Mouse (Mus musculus): ENCODE results near the gene Tnfrsf19. TPM values are rescaled to one million over a fixed set of nuclear protein-coding genes. Genes with fewer than 3 reads are reported as not detected.

Gene Tnfrsf19
- polyA plus RNA-seq, 1 experiment from 2014 or later: 29.7 TPM

DNA sequence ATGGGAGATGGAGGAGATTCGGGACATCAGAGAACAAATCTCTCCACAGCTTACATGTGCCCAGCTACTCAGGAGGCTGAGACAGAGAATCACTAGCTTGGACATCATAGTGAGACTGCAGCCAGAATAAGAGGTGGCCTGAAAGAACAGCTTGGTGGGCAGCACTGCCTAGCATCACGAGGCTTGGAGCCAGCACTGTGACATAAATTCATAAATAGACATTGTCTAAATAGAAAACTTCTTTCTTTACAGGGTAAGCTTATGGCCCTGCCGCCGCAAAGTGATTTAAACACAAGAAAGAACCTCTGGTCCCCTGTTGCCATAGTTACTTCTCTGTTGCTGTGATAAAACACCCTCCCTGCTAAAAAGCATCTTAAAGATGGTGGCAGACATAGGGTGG lies 54.1 kb downstream of the Tnfrsf19 start:
- 68% methylated on average over 4 of the region's 4 CpGs for WGBS
- Histone ChIP-seq H3K4me1 (replicated peaks; ENCODE audit: control insufficient read depth, insufficient read depth, low read length) (0 out of 2 replicates have a peak, but pooled peaks cover 4% of the 10 kb centered on the region), H3K27me3 (replicated peaks; ENCODE audit: control insufficient read depth, insufficient read depth, low read length) (no peaks in the 10 kb centered on the region), H3K4me3 (ENCODE audit: low read depth, low read length) (no peak overlapping the region), H3K9ac (ENCODE audit: low read length) (no peak overlapping the region), H3K27ac (ENCODE audit: low read depth) (no peak overlapping the region), H3K9me3 (ENCODE audit: control insufficient read depth, low read length) (no peaks in the 10 kb centered on the region), H3K36me3 (ENCODE audit: control insufficient read depth, insufficient read depth, low read length) (no peaks in the 10 kb centered on the region), H3K4me2 (ENCODE audit: low read length) (no peak overlapping the region)
- DNase-seq (ENCODE audit: low spot score) (no peak), ATAC-seq (replicated peaks; ENCODE audit: low FRiP score, low TSS enrichment, low read depth) (no peak)

DNA sequence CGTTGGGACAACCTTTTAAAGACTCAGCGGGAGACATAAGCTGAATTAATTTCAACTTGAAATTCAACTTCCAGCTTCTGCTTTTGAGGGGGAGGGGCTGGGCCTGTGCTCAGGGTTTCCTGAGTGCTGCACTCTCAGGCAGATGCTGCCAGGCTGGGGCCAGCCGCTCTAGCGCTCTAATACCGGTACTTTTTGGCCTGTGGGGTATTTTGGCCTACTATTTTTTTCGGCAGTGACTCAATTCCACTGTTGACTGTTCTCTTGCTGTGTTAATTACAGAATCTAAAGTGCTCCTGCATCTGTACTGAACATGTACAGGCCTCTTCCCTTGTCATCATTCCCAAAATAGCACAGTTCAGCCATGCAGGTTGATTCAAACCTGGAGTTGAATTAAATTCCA lies 58.1 kb downstream of the Tnfrsf19 start:
- Histone ChIP-seq H3K4me3 (ENCODE audit: low read depth, low read length) (no peak overlapping the region), H3K36me3 (ENCODE audit: control insufficient read depth, insufficient read depth, low read length) (no peaks in the 10 kb centered on the region), H3K27me3 (replicated peaks; ENCODE audit: control insufficient read depth, insufficient read depth, low read length) (no peaks in the 10 kb centered on the region), H3K27ac (ENCODE audit: low read depth) (no peak overlapping the region), H3K9ac (ENCODE audit: low read length) (no peak overlapping the region), H3K9me3 (ENCODE audit: control insufficient read depth, low read length) (no peaks in the 10 kb centered on the region), H3K4me1 (replicated peaks; ENCODE audit: control insufficient read depth, insufficient read depth, low read length) (0 out of 2 replicates have a peak, but pooled peaks cover 13% of the 10 kb centered on the region), H3K4me2 (ENCODE audit: low read length) (no peak overlapping the region)
- ATAC-seq (replicated peaks; ENCODE audit: low FRiP score, low TSS enrichment, low read depth) (no peak), DNase-seq (ENCODE audit: low spot score) (no peak)
- 38% methylated on average over 6 of the region's 6 CpGs for WGBS

DNA sequence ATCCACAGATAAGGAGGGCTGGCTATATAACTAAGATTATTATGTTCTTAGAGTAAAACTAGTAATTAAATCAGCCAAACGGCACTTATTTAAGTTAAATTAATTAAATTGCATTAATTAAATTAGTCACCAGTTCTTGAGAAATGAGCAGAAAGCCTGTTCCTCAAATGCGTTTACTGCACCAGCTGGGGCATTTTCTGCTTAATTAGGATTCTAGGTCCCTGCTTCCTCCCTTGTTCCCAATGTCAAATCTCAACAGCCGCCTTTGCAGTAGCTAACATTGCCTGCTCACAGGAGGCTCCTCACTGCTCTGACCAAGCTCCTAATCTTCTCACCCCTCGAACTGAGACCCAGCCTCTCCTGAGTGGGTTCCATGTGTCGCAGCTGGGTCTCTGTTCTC lies 59.4 kb downstream of the Tnfrsf19 start:
- H3K4me2 ChIP-seq (ENCODE audit: low read length): no peak overlapping the region
- H3K4me1 ChIP-seq (replicated peaks; ENCODE audit: control insufficient read depth, insufficient read depth, low read length): 0 out of 2 replicates have a peak, but pooled peaks cover 14% of the 10 kb centered on the region
- no peak overlapping the region for H3K27ac ChIP-seq (ENCODE audit: low read depth)
- H3K27me3 ChIP-seq (replicated peaks; ENCODE audit: control insufficient read depth, insufficient read depth, low read length): no peaks in the 10 kb centered on the region
- WGBS: 73% methylated on average over 5 of the region's 5 CpGs
- DNase-seq (ENCODE audit: low spot score): no peak
- H3K36me3 ChIP-seq (ENCODE audit: control insufficient read depth, insufficient read depth, low read length): no peaks in the 10 kb centered on the region
- no peak overlapping the region for H3K4me3 ChIP-seq (ENCODE audit: low read depth, low read length)
- H3K9me3 ChIP-seq (ENCODE audit: control insufficient read depth, low read length): no peaks in the 10 kb centered on the region
- H3K9ac ChIP-seq (ENCODE audit: low read length): no peak overlapping the region
- ATAC-seq (replicated peaks; ENCODE audit: low FRiP score, low TSS enrichment, low read depth): no peak

DNA sequence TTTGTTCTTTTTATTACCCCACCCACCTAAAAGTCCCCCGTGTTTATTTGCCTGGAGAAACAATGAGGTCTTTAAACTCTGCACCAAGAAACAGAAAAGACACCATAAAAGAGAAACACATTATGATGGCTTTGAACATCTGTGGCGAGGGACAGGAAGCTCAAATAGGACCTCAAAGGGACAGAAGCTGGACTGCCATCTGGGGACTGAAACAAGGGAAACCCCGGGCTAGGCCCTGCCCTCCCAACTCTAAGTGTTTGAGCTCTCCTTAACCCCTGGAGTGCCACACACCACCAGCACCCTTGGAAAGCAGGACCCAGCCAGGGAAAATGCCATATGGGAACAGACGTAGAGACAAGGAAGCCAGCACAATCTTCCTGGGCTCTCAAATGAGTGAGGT lies 61.2 kb downstream of the Tnfrsf19 start:
- Histone ChIP-seq H3K27ac (ENCODE audit: low read depth) (no peak overlapping the region), H3K4me1 (replicated peaks; ENCODE audit: control insufficient read depth, insufficient read depth, low read length) (0 out of 2 replicates have a peak, but pooled peaks cover 14% of the 10 kb centered on the region), H3K9ac (ENCODE audit: low read length) (no peak overlapping the region), H3K27me3 (replicated peaks; ENCODE audit: control insufficient read depth, insufficient read depth, low read length) (no peaks in the 10 kb centered on the region), H3K4me3 (ENCODE audit: low read depth, low read length) (no peak overlapping the region), H3K9me3 (ENCODE audit: control insufficient read depth, low read length) (no peaks in the 10 kb centered on the region), H3K4me2 (ENCODE audit: low read length) (no peak overlapping the region), H3K36me3 (ENCODE audit: control insufficient read depth, insufficient read depth, low read length) (no peaks in the 10 kb centered on the region)
- WGBS: 32% methylated on average over 4 of the region's 4 CpGs
- ATAC-seq (replicated peaks; ENCODE audit: low FRiP score, low TSS enrichment, low read depth) (no peak), DNase-seq (ENCODE audit: low spot score) (no peak)

DNA sequence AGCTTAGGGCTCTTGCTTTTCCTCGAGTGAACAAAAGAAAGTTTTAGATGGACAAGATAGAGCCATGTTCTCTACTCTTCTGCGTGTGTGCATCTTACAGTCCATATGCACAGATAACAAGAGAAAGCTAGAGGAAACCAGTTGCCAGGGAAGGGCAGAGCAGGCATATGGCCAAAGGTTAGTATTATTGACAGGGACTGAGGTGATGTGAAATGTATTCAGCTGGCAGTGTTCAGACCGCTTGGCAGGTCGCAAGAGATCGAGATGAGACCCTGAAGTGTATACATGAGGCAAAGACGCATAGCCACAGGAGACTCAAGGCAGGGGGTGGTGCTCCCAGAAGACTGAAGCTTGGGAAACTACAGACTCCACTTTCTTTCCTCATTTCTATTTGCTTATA lies 62.0 kb downstream of the Tnfrsf19 start:
- WGBS: 56% methylated on average over 6 of the region's 6 CpGs
- DNase-seq (ENCODE audit: low spot score) (no peak), ATAC-seq (replicated peaks; ENCODE audit: low FRiP score, low TSS enrichment, low read depth) (no peak)
- no peak overlapping the region for H3K9ac ChIP-seq (ENCODE audit: low read length)
- 0 out of 2 replicates have a peak, but pooled peaks cover 14% of the 10 kb centered on the region for H3K4me1 ChIP-seq (replicated peaks; ENCODE audit: control insufficient read depth, insufficient read depth, low read length)
- H3K27me3 ChIP-seq (replicated peaks; ENCODE audit: control insufficient read depth, insufficient read depth, low read length): no peaks in the 10 kb centered on the region
- no peak overlapping the region for H3K27ac ChIP-seq (ENCODE audit: low read depth)
- no peak overlapping the region for H3K4me2 ChIP-seq (ENCODE audit: low read length)
- no peaks in the 10 kb centered on the region for H3K36me3 ChIP-seq (ENCODE audit: control insufficient read depth, insufficient read depth, low read length)
- H3K4me3 ChIP-seq (ENCODE audit: low read depth, low read length): no peak overlapping the region
- no peaks in the 10 kb centered on the region for H3K9me3 ChIP-seq (ENCODE audit: control insufficient read depth, low read length)

DNA sequence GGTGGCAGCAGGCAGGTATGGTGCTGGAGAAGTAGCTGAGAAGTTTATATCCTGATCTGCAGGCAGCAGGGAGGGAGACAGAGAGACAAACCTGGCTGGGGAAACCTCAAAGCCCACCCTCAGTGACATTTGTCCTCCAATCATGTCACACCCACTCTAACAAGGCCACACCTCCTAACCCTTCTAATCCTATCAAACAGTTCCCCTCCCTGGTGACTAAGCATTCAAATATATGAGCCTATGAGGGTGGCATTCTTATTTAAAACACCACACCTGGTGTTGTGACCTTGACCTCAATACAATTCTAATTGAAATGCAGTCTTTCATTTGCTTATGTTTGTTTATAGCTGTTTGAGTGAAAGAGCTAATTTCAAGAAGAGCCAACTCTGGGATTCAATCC lies 64.2 kb downstream of the Tnfrsf19 start:
- no peak overlapping the region for H3K4me2 ChIP-seq (ENCODE audit: low read length)
- H3K27ac ChIP-seq (ENCODE audit: low read depth): no peak overlapping the region
- DNase-seq (ENCODE audit: low spot score): no peak
- no peaks in the 10 kb centered on the region for H3K27me3 ChIP-seq (replicated peaks; ENCODE audit: control insufficient read depth, insufficient read depth, low read length)
- no peak overlapping the region for H3K4me3 ChIP-seq (ENCODE audit: low read depth, low read length)
- no peak overlapping the region for H3K9ac ChIP-seq (ENCODE audit: low read length)
- H3K36me3 ChIP-seq (ENCODE audit: control insufficient read depth, insufficient read depth, low read length): no peaks in the 10 kb centered on the region
- 0 out of 2 replicates have a peak, but pooled peaks cover 14% of the 10 kb centered on the region for H3K4me1 ChIP-seq (replicated peaks; ENCODE audit: control insufficient read depth, insufficient read depth, low read length)
- ATAC-seq (replicated peaks; ENCODE audit: low FRiP score, low TSS enrichment, low read depth): no peak
- H3K9me3 ChIP-seq (ENCODE audit: control insufficient read depth, low read length): no peaks in the 10 kb centered on the region

DNA sequence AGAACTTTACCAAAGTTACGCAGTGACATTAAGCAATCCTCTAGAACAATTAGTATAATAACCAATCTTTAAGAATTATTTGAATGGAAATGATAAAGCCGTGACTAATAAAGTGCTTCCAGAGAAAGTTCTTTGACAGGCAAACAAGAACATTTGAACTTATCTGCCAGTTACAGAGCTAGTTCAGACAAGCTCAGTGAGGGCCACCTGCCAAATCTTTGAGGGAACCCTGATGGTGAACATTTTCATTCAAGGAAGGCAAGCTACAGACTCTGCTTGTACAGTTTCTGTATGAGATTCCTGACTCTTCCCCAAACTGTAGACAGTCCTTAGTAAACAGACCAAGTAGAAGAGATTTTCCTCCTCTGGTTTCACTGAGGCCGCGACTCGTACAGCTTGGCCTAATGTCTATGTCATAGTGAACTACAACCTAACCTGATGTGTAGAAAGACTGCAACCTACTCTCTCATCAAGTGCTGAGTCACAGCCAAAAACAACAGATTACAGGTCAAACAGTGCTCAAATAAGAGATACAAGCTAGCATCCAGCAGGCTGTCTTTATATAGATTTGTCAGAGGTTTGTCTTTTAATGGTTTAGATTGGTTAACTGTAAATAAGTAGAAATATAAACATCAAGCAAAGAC lies 65.9 kb downstream of the Tnfrsf19 start:
- no peaks in the 10 kb centered on the region for H3K27me3 ChIP-seq (replicated peaks; ENCODE audit: control insufficient read depth, insufficient read depth, low read length)
- no peaks in the 10 kb centered on the region for H3K9me3 ChIP-seq (ENCODE audit: control insufficient read depth, low read length)
- no peak overlapping the region for H3K4me3 ChIP-seq (ENCODE audit: low read depth, low read length)
- no peak overlapping the region for H3K4me2 ChIP-seq (ENCODE audit: low read length)
- ATAC-seq (replicated peaks; ENCODE audit: low FRiP score, low TSS enrichment, low read depth): no peak
- H3K9ac ChIP-seq (ENCODE audit: low read length): no peak overlapping the region
- H3K27ac ChIP-seq (ENCODE audit: low read depth): no peak overlapping the region
- 88% methylated on average over 5 of the region's 5 CpGs for WGBS
- 0 out of 2 replicates have a peak, but pooled peaks cover 14% of the 10 kb centered on the region for H3K4me1 ChIP-seq (replicated peaks; ENCODE audit: control insufficient read depth, insufficient read depth, low read length)
- no peak for DNase-seq (ENCODE audit: low spot score)
- no peaks in the 10 kb centered on the region for H3K36me3 ChIP-seq (ENCODE audit: control insufficient read depth, insufficient read depth, low read length)

DNA sequence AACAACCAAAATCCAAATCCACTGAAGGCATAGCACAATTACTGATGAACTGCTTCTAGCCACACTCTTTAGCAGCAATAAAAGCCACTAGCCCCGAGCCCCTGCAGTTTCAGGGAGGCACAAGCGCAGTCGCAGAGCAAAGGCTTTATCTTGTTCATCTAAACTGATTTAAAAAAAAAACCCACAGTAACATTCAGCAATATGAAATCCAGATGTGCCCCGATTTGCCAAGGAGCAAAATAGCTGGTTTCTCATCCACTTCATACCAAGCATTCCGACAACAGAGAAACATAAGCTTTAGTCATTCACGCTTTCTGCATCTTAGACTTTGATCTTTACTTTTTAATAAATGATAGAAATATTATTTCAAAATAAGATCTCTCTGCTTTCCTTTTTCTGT lies 68.2 kb downstream of the Tnfrsf19 start:
- no peaks in the 10 kb centered on the region for H3K9me3 ChIP-seq (ENCODE audit: control insufficient read depth, low read length)
- ATAC-seq (replicated peaks; ENCODE audit: low FRiP score, low TSS enrichment, low read depth) (no peak), DNase-seq (ENCODE audit: low spot score) (no peak)
- 0 out of 2 replicates have a peak, but pooled peaks cover under 1% of the 10 kb centered on the region for H3K4me1 ChIP-seq (replicated peaks; ENCODE audit: control insufficient read depth, insufficient read depth, low read length)
- 60% methylated on average over 6 of the region's 6 CpGs for WGBS
- H3K4me2 ChIP-seq (ENCODE audit: low read length): no peak overlapping the region
- H3K4me3 ChIP-seq (ENCODE audit: low read depth, low read length): no peak overlapping the region
- H3K27ac ChIP-seq (ENCODE audit: low read depth): no peak overlapping the region
- no peak overlapping the region for H3K9ac ChIP-seq (ENCODE audit: low read length)
- no peaks in the 10 kb centered on the region for H3K27me3 ChIP-seq (replicated peaks; ENCODE audit: control insufficient read depth, insufficient read depth, low read length)
- H3K36me3 ChIP-seq (ENCODE audit: control insufficient read depth, insufficient read depth, low read length): no peaks in the 10 kb centered on the region

DNA sequence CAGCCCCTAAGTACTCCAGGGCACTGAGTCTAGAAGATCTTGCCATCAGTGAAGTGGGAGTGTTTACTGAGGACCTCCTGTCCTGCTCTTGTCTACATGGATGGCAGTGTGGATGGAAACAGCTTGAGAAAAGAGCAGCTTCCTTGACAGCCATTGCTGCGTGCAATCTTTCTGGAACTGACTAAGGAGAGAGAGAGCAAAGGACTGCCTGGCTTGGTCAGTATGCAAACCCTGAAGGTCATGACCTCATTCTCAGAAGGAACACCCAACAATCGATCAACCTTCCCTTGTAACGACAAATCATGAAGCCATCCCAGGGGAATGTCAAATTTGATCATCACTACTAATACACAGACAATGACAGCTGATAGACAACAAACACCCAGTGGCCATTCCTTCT lies 70.1 kb downstream of the Tnfrsf19 start:
- Histone ChIP-seq H3K4me2 (ENCODE audit: low read length) (no peak overlapping the region), H3K4me3 (ENCODE audit: low read depth, low read length) (no peak overlapping the region), H3K27me3 (replicated peaks; ENCODE audit: control insufficient read depth, insufficient read depth, low read length) (no peaks in the 10 kb centered on the region), H3K9me3 (ENCODE audit: control insufficient read depth, low read length) (no peaks in the 10 kb centered on the region), H3K9ac (ENCODE audit: low read length) (no peak overlapping the region), H3K36me3 (ENCODE audit: control insufficient read depth, insufficient read depth, low read length) (no peaks in the 10 kb centered on the region), H3K27ac (ENCODE audit: low read depth) (no peak overlapping the region), H3K4me1 (replicated peaks; ENCODE audit: control insufficient read depth, insufficient read depth, low read length) (no peaks in the 10 kb centered on the region)
- ATAC-seq (replicated peaks; ENCODE audit: low FRiP score, low TSS enrichment, low read depth) (no peak), DNase-seq (ENCODE audit: low spot score) (no peak)
- 55% methylated on average over 3 of the region's 3 CpGs for WGBS

Measured in intestine, embryonic 14.5 days (tissue).